Mouse (Mus musculus): ENCODE measurements around the gene Stradb. TPM values are rescaled to one million over a fixed set of nuclear protein-coding genes. Genes with fewer than 3 reads are reported as not detected.
"Not testable (repeated sequence)": the region's sequence is repeated elsewhere in the genome, so short reads cannot be mapped to it uniquely, and the experiment has no call there.

Stradb gene
- polyA plus RNA-seq, 1 experiment from 2014 or later = 24.1 TPM

GRCm38 (mm10) chr1:58952526-58952925 is 20.8 kb upstream of the Stradb start:
- ATAC-seq (ENCODE audit: extremely low read depth, insufficient number of reproducible peaks, low FRiP score, low TSS enrichment) = no peak
- H3K4me2 ChIP-seq = peak overlapping the region; percentile 32; the same call in 1 of the 2 replicates
- 91% methylated on average over 5 of the region's 5 CpGs for WGBS

GRCm38 (mm10) chr1:58952997-58953396 is 20.3 kb upstream of the Stradb start:
- no peak overlapping the region for H3K4me3 ChIP-seq

More at GRCm38 (mm10) chr1:58952526-58952925, 20.8 kb upstream of the Stradb start:
- Histone ChIP-seq H3K4me3 (no peak overlapping the region), H3K9ac (no peak overlapping the region), H3K27me3 (replicated peaks) (no peaks in the 10 kb centered on the region), H3K27ac (replicated peaks) (peak overlapping the region; percentile 86), H3K9me3 (no peaks in the 10 kb centered on the region), H3K4me1 (peaks cover 82% of the 10 kb centered on the region), H3K36me3 (no peaks in the 10 kb centered on the region)

GRCm38 (mm10) chr1:58953686-58954434 is 19.5 kb upstream of the Stradb start:
- Histone ChIP-seq H3K4me3 (no peak overlapping the region), H3K9me3 (no peaks in the 10 kb centered on the region), H3K27ac (replicated peaks) (peak overlapping the region; percentile 86), H3K36me3 (no peaks in the 10 kb centered on the region), H3K9ac (peak overlapping the region; percentile 19; the same call in 1 of the 2 replicates), H3K27me3 (replicated peaks) (no peaks in the 10 kb centered on the region), H3K4me2 (peak overlapping the region; percentile 32), H3K4me1 (peaks cover 91% of the 10 kb centered on the region)
- 48% methylated on average over 9 of the region's 9 CpGs for WGBS
- ATAC-seq (ENCODE audit: extremely low read depth, insufficient number of reproducible peaks, low FRiP score, low TSS enrichment) = peak; percentile 69

More at GRCm38 (mm10) chr1:58952997-58953396, 20.3 kb upstream of the Stradb start:
- peak overlapping the region; percentile 32 for H3K4me2 ChIP-seq
- peak overlapping the region; percentile 9; the same call in 1 of the 2 replicates for H3K9ac ChIP-seq
- no peaks in the 10 kb centered on the region for H3K9me3 ChIP-seq
- H3K4me1 ChIP-seq = peaks cover 86% of the 10 kb centered on the region
- H3K27me3 ChIP-seq (replicated peaks) = no peaks in the 10 kb centered on the region
- peak overlapping the region; percentile 86 for H3K27ac ChIP-seq (replicated peaks)
- no peaks in the 10 kb centered on the region for H3K36me3 ChIP-seq
- WGBS = 33% methylated on average over 4 of the region's 4 CpGs
- ATAC-seq (ENCODE audit: extremely low read depth, insufficient number of reproducible peaks, low FRiP score, low TSS enrichment) = no peak

GRCm38 (mm10) chr1:58954578-58955410 is 18.5 kb upstream of the Stradb start:
- peak overlapping the region; percentile 32 for H3K4me2 ChIP-seq
- peak overlapping the region; percentile 86; the same call in 1 of the 2 replicates for H3K27ac ChIP-seq (replicated peaks)
- H3K9me3 ChIP-seq = no peaks in the 10 kb centered on the region
- H3K27me3 ChIP-seq (replicated peaks) = no peaks in the 10 kb centered on the region
- WGBS = 61% methylated on average over 8 of the region's 8 CpGs
- no peaks in the 10 kb centered on the region for H3K36me3 ChIP-seq
- no peak overlapping the region for H3K4me3 ChIP-seq
- ATAC-seq (ENCODE audit: extremely low read depth, insufficient number of reproducible peaks, low FRiP score, low TSS enrichment) = no peak
- H3K4me1 ChIP-seq = peaks cover 92% of the 10 kb centered on the region
- H3K9ac ChIP-seq = peak overlapping the region; percentile 19; the same call in 1 of the 2 replicates

- H3K36me3 ChIP-seq = no peaks in the 10 kb centered on the region
- H3K4me1 ChIP-seq = peaks cover 94% of the 10 kb centered on the region
- H3K27ac ChIP-seq (replicated peaks) = peak overlapping the region; percentile 10; the same call in 1 of the 2 replicates
- H3K9me3 ChIP-seq = no peaks in the 10 kb centered on the region
- H3K4me3 ChIP-seq = no peak overlapping the region
- peak overlapping the region; percentile 39 for H3K4me2 ChIP-seq
- no peaks in the 10 kb centered on the region for H3K27me3 ChIP-seq (replicated peaks)
- no peak overlapping the region for H3K9ac ChIP-seq
- ATAC-seq (ENCODE audit: extremely low read depth, insufficient number of reproducible peaks, low FRiP score, low TSS enrichment) = no peak
- WGBS = 56% methylated on average over 3 of the region's 3 CpGs
Measured at GRCm38 (mm10) chr1:58955716-58956115, 17.6 kb upstream of the Stradb start.

- ATAC-seq (ENCODE audit: extremely low read depth, insufficient number of reproducible peaks, low FRiP score, low TSS enrichment) = no peak
- H3K9ac ChIP-seq = no peak overlapping the region
Measured at GRCm38 (mm10) chr1:58956229-58956628, 17.1 kb upstream of the Stradb start.

GRCm38 (mm10) chr1:58957931-58958330 is 15.4 kb upstream of the Stradb start:
- H3K9me3 ChIP-seq = no peaks in the 10 kb centered on the region
- no peak for ATAC-seq (ENCODE audit: extremely low read depth, insufficient number of reproducible peaks, low FRiP score, low TSS enrichment)
- H3K4me3 ChIP-seq = no peak overlapping the region
- H3K27ac ChIP-seq (replicated peaks) = peak overlapping the region; percentile 45; the same call in 1 of the 2 replicates
- H3K4me1 ChIP-seq = peaks cover 94% of the 10 kb centered on the region
- H3K27me3 ChIP-seq (replicated peaks) = no peaks in the 10 kb centered on the region
- WGBS = 30% methylated on average over 2 of the region's 2 CpGs
- no peak overlapping the region for H3K4me2 ChIP-seq
- H3K36me3 ChIP-seq = no peaks in the 10 kb centered on the region; the same call in 1 of the 2 replicates
- peak overlapping the region; percentile 37 for H3K9ac ChIP-seq

More at GRCm38 (mm10) chr1:58956229-58956628, 17.1 kb upstream of the Stradb start:
- H3K27me3 ChIP-seq (replicated peaks) = no peaks in the 10 kb centered on the region
- no peaks in the 10 kb centered on the region for H3K36me3 ChIP-seq
- H3K4me2 ChIP-seq = peak overlapping the region; percentile 39
- peak overlapping the region; percentile 25; the same call in 1 of the 2 replicates for H3K27ac ChIP-seq (replicated peaks)
- 61% methylated on average over 9 of the region's 9 CpGs for WGBS
- H3K4me3 ChIP-seq = no peak overlapping the region
- H3K4me1 ChIP-seq = peaks cover 94% of the 10 kb centered on the region
- no peaks in the 10 kb centered on the region for H3K9me3 ChIP-seq

GRCm38 (mm10) chr1:58958789-58959526 is 14.4 kb upstream of the Stradb start:
- Histone ChIP-seq H3K27ac (replicated peaks) (peak overlapping the region; percentile 54), H3K4me1 (peaks cover 94% of the 10 kb centered on the region), H3K9ac (0 out of 2 replicates have a peak overlapping the region, but pooled peaks have one; percentile 34)
- not testable (repeated sequence) for H3K9me3 ChIP-seq; H3K36me3 ChIP-seq; H3K4me3 ChIP-seq; H3K4me2 ChIP-seq; ATAC-seq (ENCODE audit: extremely low read depth, insufficient number of reproducible peaks, low FRiP score, low TSS enrichment); H3K27me3 ChIP-seq (replicated peaks)
- 69% methylated on average over 16 of the region's 16 CpGs for WGBS

GRCm38 (mm10) chr1:58959682-58960081 is 13.6 kb upstream of the Stradb start:
- Histone ChIP-seq H3K4me3 (no peak overlapping the region), H3K4me1 (peaks cover 91% of the 10 kb centered on the region), H3K4me2 (no peak overlapping the region), H3K27me3 (replicated peaks) (no peaks in the 10 kb centered on the region), H3K36me3 (no peaks in the 10 kb centered on the region; the same call in 1 of the 2 replicates), H3K9me3 (no peaks in the 10 kb centered on the region), H3K27ac (replicated peaks) (no peak overlapping the region), H3K9ac (no peak overlapping the region)
- WGBS = 67% methylated on average over 2 of the region's 2 CpGs
- no peak for ATAC-seq (ENCODE audit: extremely low read depth, insufficient number of reproducible peaks, low FRiP score, low TSS enrichment)

GRCm38 (mm10) chr1:58961152-58961893 is 12.0 kb upstream of the Stradb start:
- H3K36me3 ChIP-seq = no peaks in the 10 kb centered on the region; the same call in 1 of the 2 replicates
- no peak overlapping the region for H3K4me3 ChIP-seq
- peaks cover 86% of the 10 kb centered on the region for H3K4me1 ChIP-seq
- no peaks in the 10 kb centered on the region for H3K27me3 ChIP-seq (replicated peaks)
- peak overlapping the region; percentile 52 for H3K9ac ChIP-seq
- no peaks in the 10 kb centered on the region for H3K9me3 ChIP-seq
- no peak for ATAC-seq (ENCODE audit: extremely low read depth, insufficient number of reproducible peaks, low FRiP score, low TSS enrichment)
- H3K27ac ChIP-seq (replicated peaks) = peak overlapping the region; percentile 45
- H3K4me2 ChIP-seq = peak overlapping the region; percentile 29; the same call in 1 of the 2 replicates
- WGBS = 47% methylated on average over 12 of the region's 12 CpGs
